Mouse (Mus musculus) embryonic stem cell, embryonic (primary cell): ENCODE results near the gene Drosha.

Experiments used
- CTCF ChIA-PET, 4 experiments: fragments of 300-600 bp in 2 of 4; fragments of 350-600 bp in 2 of 4; sonication (Branson Sonifier 250); formaldehyde crosslinking; loops; one replicate each; lab custom pipeline; 2022; ENCODE audit warnings: inconsistent platforms in 2 of 4; lab: Charles Lee
- POLR2A ChIA-PET, 4 experiments: fragments of 300-600 bp in 2 of 4; fragments of 350-600 bp in 2 of 4; sonication (Branson Sonifier 250); formaldehyde crosslinking; loops; one replicate each; lab custom pipeline; 2022; ENCODE audit warnings: antibody characterized with exemption in 4 of 4, inconsistent platforms in 1 of 4; lab: Charles Lee

The Drosha gene

GRCm38 (mm10) chr15:12896022-12897009, 71.7 kb downstream of the Drosha start:
- POLR2A ChIA-PET: interaction anchor here in 3 of 4 experiments (0.6 to 1.9 kb wide), 19 partner anchors 8 to 61 kb away, joined by 3 to 10 read pairs (median 3); no protein-coding TSS in a partner anchor
- CTCF ChIA-PET: interaction anchor here in 1 of 4 experiments (0.8 to 1.3 kb wide), 2 partner anchors 12 to 20 kb away, joined by 3 read pairs; no protein-coding TSS in a partner anchor

GRCm38 (mm10) chr15:12897831-12898230, 73.2 kb downstream of the Drosha start:
- CTCF ChIA-PET: interaction anchor here in 1 of 4 experiments (1.3 kb wide), 1 partner anchor 19 kb away, joined by 3 read pairs; no protein-coding TSS in a partner anchor
- POLR2A ChIA-PET: interaction anchor here in 2 of 4 experiments (0.6 to 1.9 kb wide), 14 partner anchors 8 to 191 kb away, joined by 3 to 10 read pairs (median 3); no protein-coding TSS in a partner anchor

DNA sequence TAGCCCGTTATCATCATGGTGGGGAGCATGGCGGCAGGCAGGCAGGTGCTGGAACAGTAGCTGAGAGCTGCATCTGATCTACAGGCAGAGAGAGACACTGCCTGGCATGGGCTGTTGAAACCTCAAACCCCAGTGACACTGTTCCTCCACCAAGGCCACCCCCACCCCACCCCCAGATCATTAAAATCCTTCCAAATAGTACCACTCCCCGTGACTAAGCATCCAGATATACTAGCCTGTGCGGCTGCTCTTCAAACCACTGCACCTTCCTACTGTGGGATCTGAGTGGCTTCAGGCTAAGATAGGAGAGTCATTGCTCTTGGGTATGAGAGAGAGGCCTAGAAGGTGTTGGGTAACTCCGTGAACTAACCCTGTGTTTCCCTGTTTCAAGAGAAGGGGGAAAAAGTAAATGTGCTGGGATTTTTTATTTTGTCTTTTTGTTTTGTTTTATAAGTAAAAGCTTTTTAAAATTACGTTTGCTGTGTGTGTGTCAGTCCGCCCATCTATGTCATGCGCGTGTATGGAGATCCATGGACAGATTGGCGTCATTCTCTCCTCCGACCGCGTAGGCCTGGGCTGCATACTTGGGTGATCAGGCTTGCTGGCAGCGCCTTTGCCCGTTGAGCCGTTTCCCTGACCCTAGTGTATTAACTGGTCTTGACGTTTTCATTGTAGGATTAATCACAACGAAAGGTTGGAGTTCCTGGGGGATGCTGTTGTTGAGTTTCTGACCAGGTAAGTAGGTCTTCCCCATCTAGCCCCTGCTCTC, 76.0 kb downstream of the Drosha start:
- ChIA-PET CTCF (interaction anchor here in 2 of 4 experiments (0.6 to 0.7 kb wide), 2 partner anchors 9 to 662 kb away, joined by 3 to 4 read pairs; no protein-coding TSS in a partner anchor), POLR2A (interaction anchor here in 2 of 4 experiments (0.5 to 1.4 kb wide), 9 partner anchors 8 to 448 kb away, joined by 3 to 10 read pairs (median 3); no protein-coding TSS in a partner anchor)

DNA sequence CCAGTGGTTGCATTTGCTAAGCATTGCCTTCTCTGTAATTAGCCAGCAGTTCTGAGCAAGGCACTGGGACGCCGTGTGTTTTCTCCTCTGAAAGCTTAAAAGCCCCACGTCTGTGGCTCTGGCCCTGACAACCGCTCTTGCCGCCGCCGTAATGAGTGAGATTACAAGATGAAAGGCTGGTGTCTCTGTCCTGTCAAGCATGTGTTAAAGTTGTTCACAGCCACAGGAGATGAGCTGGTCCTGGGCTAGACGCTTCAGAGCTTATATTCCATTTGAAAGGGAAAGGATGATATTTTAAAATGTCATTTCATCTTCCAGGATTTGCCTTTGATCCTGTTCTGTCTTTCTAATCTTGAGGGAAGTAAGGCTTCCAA, 76.6 kb downstream of the Drosha start:
- CTCF ChIA-PET: no interaction called here
- POLR2A ChIA-PET: interaction anchor here in 1 of 4 experiments (0.5 to 1.4 kb wide), 3 partner anchors 19 to 449 kb away, joined by 3 to 4 read pairs (median 3); no protein-coding TSS in a partner anchor

GRCm38 (mm10) chr15:12904442-12904841, 79.8 kb downstream of the Drosha start:
- CTCF ChIA-PET: no interaction called here
- POLR2A ChIA-PET: interaction anchor here in 1 of 4 experiments (2.3 kb wide), 1 partner anchor 16 kb away, joined by 6 read pairs; no protein-coding TSS in a partner anchor

GRCm38 (mm10) chr15:12907962-12908719, 83.5 kb downstream of the Drosha start:
- POLR2A ChIA-PET: interaction anchor here in 2 of 4 experiments (0.7 to 1.2 kb wide), 7 partner anchors 8 to 832 kb away, joined by 3 to 5 read pairs (median 4); no protein-coding TSS in a partner anchor
- CTCF ChIA-PET: interaction anchor here in 1 of 4 experiments (1.3 kb wide), 1 partner anchor 12 kb away, joined by 3 read pairs; no protein-coding TSS in a partner anchor

GRCm38 (mm10) chr15:12908720-12909028, 84.1 kb downstream of the Drosha start:
- CTCF ChIA-PET: interaction anchor here in 1 of 4 experiments (0.7 to 1.3 kb wide), 2 partner anchors 9 to 13 kb away, joined by 3 to 4 read pairs; no protein-coding TSS in a partner anchor
- POLR2A ChIA-PET: interaction anchor here in 2 of 4 experiments (0.7 to 1.2 kb wide), 6 partner anchors 8 to 833 kb away, joined by 3 to 5 read pairs (median 4); no protein-coding TSS in a partner anchor

- POLR2A ChIA-PET: interaction anchor here in 2 of 4 experiments (0.5 to 1.2 kb wide), 6 partner anchors 8 to 227 kb away, joined by 3 to 4 read pairs (median 4); no protein-coding TSS in a partner anchor
- CTCF ChIA-PET: interaction anchor here in 1 of 4 experiments (0.7 to 1.3 kb wide), 2 partner anchors 9 to 14 kb away, joined by 3 to 4 read pairs; no protein-coding TSS in a partner anchor
Measured at GRCm38 (mm10) chr15:12909171-12909570, 84.6 kb downstream of the Drosha start.

DNA sequence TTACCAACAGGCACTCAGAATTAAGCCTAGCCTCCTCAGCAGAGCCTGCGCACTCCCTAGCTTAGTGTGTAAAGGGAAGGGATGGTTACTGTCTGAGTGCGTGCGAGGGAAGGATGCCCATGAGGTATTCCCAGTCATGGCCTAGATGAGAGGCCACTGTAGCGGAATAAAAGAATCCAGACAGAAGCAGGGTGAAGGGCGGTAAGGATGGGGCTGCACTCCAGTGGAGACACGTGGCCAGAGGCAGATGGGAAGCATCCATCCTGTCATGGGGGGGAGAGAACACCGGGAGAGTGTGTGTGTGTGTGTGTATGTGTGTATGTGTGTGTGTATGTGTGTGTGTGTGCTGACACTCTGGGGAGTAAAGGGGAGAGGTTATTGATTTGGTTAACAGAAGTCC, 86.5 kb downstream of the Drosha start:
- ChIA-PET POLR2A (interaction anchor here in 2 of 4 experiments (0.6 to 1.5 kb wide), 4 partner anchors 11 to 160 kb away, joined by 3 to 10 read pairs (median 3); no protein-coding TSS in a partner anchor), CTCF (no interaction called here)

GRCm38 (mm10) chr15:12916314-12916815, 91.8 kb downstream of the Drosha start:
- POLR2A ChIA-PET: interaction anchor here in 3 of 4 experiments (0.6 to 1.6 kb wide), 14 partner anchors 9 to 410 kb away, joined by 3 to 7 read pairs (median 3); no protein-coding TSS in a partner anchor
- CTCF ChIA-PET: interaction anchor here in 1 of 4 experiments (0.9 kb wide), 1 partner anchor 19 kb away, joined by 3 read pairs; no protein-coding TSS in a partner anchor

GRCm38 (mm10) chr15:12919326-12919966, 94.8 kb downstream of the Drosha start:
- ChIA-PET POLR2A (interaction anchor here in 2 of 4 experiments (0.7 to 1.4 kb wide), 2 partner anchors 22 to 24 kb away, joined by 3 read pairs; no protein-coding TSS in a partner anchor), CTCF (interaction anchor here in 1 of 4 experiments (0.6 kb wide), 1 partner anchor 375 kb away, joined by 3 read pairs; no protein-coding TSS in a partner anchor)

DNA sequence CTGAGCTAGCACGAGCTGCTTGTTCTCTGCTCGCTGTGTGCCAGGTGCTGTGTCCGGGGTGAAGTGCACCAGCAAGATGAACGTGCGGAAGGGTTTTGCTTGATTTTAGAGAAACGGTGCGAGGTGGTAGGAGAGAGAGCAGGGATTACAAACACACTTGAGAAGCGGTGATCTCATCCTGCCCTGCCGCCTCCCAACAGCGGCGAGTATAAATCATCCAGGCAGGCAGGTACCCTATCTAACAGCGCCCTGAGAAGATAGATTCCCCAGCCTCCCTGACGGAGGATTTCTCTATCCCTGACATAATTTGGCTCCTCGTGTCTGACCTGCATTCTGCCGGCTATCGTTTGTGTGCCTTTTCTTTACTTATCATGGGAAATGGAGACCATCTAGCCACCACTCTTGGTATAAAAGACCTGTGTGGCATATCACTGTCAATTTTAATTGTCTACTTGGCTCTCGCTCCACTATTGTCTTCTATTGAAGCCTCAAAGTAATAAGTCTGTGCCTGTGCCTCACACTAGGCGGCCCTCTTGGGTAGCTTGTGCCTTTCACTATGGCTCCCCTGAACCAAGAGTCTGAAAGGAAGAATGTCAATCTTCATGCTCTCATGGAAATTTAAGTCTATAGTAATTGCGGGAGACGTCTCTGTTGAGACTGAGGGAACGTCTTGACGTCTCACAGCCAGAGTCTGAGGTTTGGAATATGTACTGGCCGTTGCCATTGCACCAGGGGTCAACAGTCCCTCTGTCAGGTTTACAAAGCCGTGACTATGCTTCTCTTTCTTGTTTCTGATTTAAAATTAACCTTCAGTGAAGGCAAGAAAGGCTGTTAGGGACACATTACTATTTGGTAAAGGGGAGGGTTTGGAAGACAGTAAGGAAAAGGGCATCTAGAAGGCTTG, 95.6 kb downstream of the Drosha start:
- CTCF ChIA-PET: interaction anchor here in 1 of 4 experiments (0.8 kb wide), 1 partner anchor 168 kb away, joined by 3 read pairs; no protein-coding TSS in a partner anchor

DNA sequence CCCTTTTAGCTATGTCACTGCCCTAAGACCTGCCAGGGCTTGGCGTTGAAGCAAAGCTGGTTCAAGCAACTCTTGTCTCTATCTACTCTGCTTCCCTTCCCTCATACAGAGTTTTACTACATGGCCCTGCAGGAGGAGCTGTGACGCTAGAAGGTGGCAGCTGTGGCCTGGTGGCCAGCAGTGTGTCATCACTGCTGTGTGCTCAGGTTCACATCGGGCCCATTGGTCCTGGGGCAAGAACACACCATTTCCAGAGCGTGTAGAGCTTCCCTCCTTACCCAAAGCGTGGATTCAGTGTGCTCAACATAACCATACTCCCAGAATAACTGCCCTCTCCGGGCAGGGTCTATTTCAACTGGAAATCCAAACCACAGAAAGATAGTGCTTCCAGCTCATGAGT, 97.3 kb downstream of the Drosha start:
- ChIA-PET CTCF (interaction anchor here in 1 of 4 experiments (1.3 kb wide), 1 partner anchor 167 kb away, joined by 4 read pairs; no protein-coding TSS in a partner anchor), POLR2A (interaction anchor here in 2 of 4 experiments (0.5 to 0.9 kb wide), 3 partner anchors 13 to 592 kb away, joined by 3 read pairs; no protein-coding TSS in a partner anchor)

More for the DNA sequence above, 95.6 kb downstream of the Drosha start:
- POLR2A ChIA-PET: interaction anchor here in 1 of 4 experiments (1.4 kb wide), 1 partner anchor 24 kb away, joined by 3 read pairs; no protein-coding TSS in a partner anchor

GRCm38 (mm10) chr15:12923826-12924225, 99.2 kb downstream of the Drosha start:
- ChIA-PET CTCF (no interaction called here), POLR2A (interaction anchor here in 1 of 4 experiments (0.9 kb wide), 1 partner anchor 28 kb away, joined by 3 read pairs; no protein-coding TSS in a partner anchor)

DNA sequence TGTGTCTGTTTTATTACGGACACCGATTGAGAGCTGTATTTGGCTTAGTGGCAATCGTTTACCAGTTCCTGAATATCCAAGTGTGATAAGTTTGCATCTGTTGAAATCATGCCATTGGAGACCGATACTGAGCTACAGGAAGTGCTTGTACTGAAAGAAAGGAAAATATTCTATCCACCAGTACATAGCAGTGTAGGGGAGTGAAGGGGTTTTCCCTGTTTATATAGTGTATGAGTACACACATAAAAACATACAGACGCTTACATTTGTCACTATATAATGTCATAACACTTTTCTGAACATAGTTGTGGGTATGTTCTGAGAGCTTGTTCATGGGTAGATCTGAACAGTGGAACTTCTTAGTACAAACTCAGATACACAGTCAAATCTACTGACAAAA, 106.9 kb downstream of the Drosha start:
- POLR2A ChIA-PET: interaction anchor here in 1 of 4 experiments (0.7 to 0.9 kb wide), 3 partner anchors 50 to 258 kb away, joined by 3 read pairs; no protein-coding TSS in a partner anchor
- CTCF ChIA-PET: no interaction called here
